Mouse (Mus musculus): Measurements from ENCODE around the gene Fbxl17.

GRCm38 (mm10) chr17:63107515-63107914, 392.3 kb downstream of the Fbxl17 start:
- TF ChIP-seq CTCF (IDR thresholded peaks at IDR 0.05; ENCODE audit: low read depth) (no peak), EP300 (IDR thresholded peaks at IDR 0.05; ENCODE audit: low read depth) (no peak)
